Mouse (Mus musculus) heart, embryonic 16.5 days (tissue): ENCODE measurements around the gene Dynlt1c. TPM values are rescaled to one million over a fixed set of nuclear protein-coding genes. Genes with fewer than 3 reads are reported as not detected.
"Not testable (repeated sequence)": the region's sequence is repeated elsewhere in the genome, so short reads cannot be mapped to it uniquely, and the experiment has no call there.

Source experiments
- ATAC-seq: fragments of 200-750 bp; cut with Nextera tagmentation; replicated peaks from 2 replicates; pipeline ENCODE4 v1.8.0; 2017; ENCODE audit warnings: moderate number of reproducible peaks; ENCODE audit not compliant: insufficient read depth, low FRiP score; ENCODE audit errors: extremely low read depth
- H3K27ac ChIP-seq: fragments of 300-500 bp; sonication (generic); 2 replicates; pipeline ENCODE4 v1.5.1; 2014; ENCODE audit warnings: mild to moderate bottlenecking, low read length, control low read depth, moderate library complexity
- H3K27me3 ChIP-seq: fragments of 300-500 bp; sonication (generic); 2 replicates; pipeline ENCODE4 v1.6.1; 2014; ENCODE audit warnings: low read length, mixed read lengths; ENCODE audit not compliant: control insufficient read depth, insufficient read depth
- H3K36me3 ChIP-seq: fragments of 300-500 bp; sonication (generic); 2 replicates; pipeline ENCODE4 v1.6.1; 2014; ENCODE audit not compliant: control insufficient read depth, insufficient read depth
- H3K4me1 ChIP-seq: fragments of 300-500 bp; sonication (generic); 2 replicates; pipeline ENCODE4 v1.6.1; 2014; ENCODE audit warnings: low read length, mixed read lengths; ENCODE audit not compliant: control insufficient read depth, insufficient read depth
- H3K4me2 ChIP-seq: fragments of 300-500 bp; sonication (generic); 2 replicates; pipeline ENCODE4 v1.6.1; 2014; ENCODE audit warnings: low read depth, mild to moderate bottlenecking, control low read depth, low read length
- H3K4me3 ChIP-seq: fragments of 300-500 bp; sonication (generic); 2 replicates; pipeline ENCODE4 v1.5.1; 2014; ENCODE audit warnings: mild to moderate bottlenecking, control low read depth, low read length
- H3K9ac ChIP-seq: fragments of 300-500 bp; sonication (generic); 2 replicates; pipeline ENCODE4 v1.6.1; 2014; ENCODE audit warnings: low read length, control low read depth
- H3K9me3 ChIP-seq: fragments of 300-500 bp; sonication (generic); replicated peaks from 2 replicates; pipeline ENCODE4 v1.6.1; 2016; ENCODE audit warnings: low read length; ENCODE audit not compliant: control insufficient read depth
- WGBS: fragments of 180-500 bp; shearing (Covaris S2); extraction: QIAGEN DNeasy Blood & Tissue Kit; methylation state at CpG from one replicate; pipeline ENCODE4 v1.1.7; 2014; 5-methylcytosine and 5-hydroxymethylcytosine counted together
- polyA plus RNA-seq: library from polyadenylated mRNA; unstranded; fragments of >200 nt; fragmentation: Nextera tagmentation; extraction: Ambion mirVana; gene quantifications from 2 replicates; pipeline ENCODE4 v1.2.1, GENCODE M21; 2015

Gene Dynlt1c
- polyA plus RNA-seq, 1 experiment from 2014 or later = 28.4 TPM

GRCm38 (mm10) chr17:6588672-6589071 is 12.8 kb upstream of the Dynlt1c start:
- not testable (repeated sequence) for H3K27ac ChIP-seq, H3K9me3 ChIP-seq, ATAC-seq, H3K27me3 ChIP-seq, H3K4me3 ChIP-seq, H3K9ac ChIP-seq, H3K36me3 ChIP-seq, H3K4me1 ChIP-seq, H3K4me2 ChIP-seq
- no CpG with 5 or more reads among the region's 6 CpGs for WGBS

- ATAC-seq, H3K9me3 ChIP-seq, H3K27ac ChIP-seq, H3K4me2 ChIP-seq, H3K9ac ChIP-seq, H3K36me3 ChIP-seq, H3K4me3 ChIP-seq, H3K27me3 ChIP-seq, H3K4me1 ChIP-seq: not testable (repeated sequence)
- WGBS = 79% methylated on average over 2 of the region's 3 CpGs
Observed at GRCm38 (mm10) chr17:6592109-6592508, 9.4 kb upstream of the Dynlt1c start.

- not testable (repeated sequence) for H3K36me3 ChIP-seq, H3K4me3 ChIP-seq, H3K4me2 ChIP-seq, H3K9ac ChIP-seq, H3K27ac ChIP-seq, ATAC-seq, H3K27me3 ChIP-seq, H3K9me3 ChIP-seq, H3K4me1 ChIP-seq
- WGBS = 71% methylated on average over 3 of the region's 3 CpGs
Observed at GRCm38 (mm10) chr17:6593896-6594295, 7.6 kb upstream of the Dynlt1c start.

GRCm38 (mm10) chr17:6595776-6596497 is 5.5 kb upstream of the Dynlt1c start:
- H3K36me3 ChIP-seq, H3K27me3 ChIP-seq, H3K27ac ChIP-seq, H3K4me2 ChIP-seq, H3K4me3 ChIP-seq, H3K4me1 ChIP-seq, H3K9me3 ChIP-seq, H3K9ac ChIP-seq: not testable (repeated sequence)
- ATAC-seq = peak; percentile 38; the same call in 1 of the 2 replicates
- 31% methylated on average over 10 of the region's 15 CpGs for WGBS

- H3K4me1 ChIP-seq, H3K4me3 ChIP-seq, H3K27ac ChIP-seq, ATAC-seq, H3K36me3 ChIP-seq, H3K9me3 ChIP-seq, H3K4me2 ChIP-seq, H3K27me3 ChIP-seq, H3K9ac ChIP-seq: not testable (repeated sequence)
- 76% methylated on average over 7 of the region's 7 CpGs for WGBS
Observed at GRCm38 (mm10) chr17:6598356-6598755, 3.1 kb upstream of the Dynlt1c start.

- not testable (repeated sequence) for H3K4me3 ChIP-seq, H3K9me3 ChIP-seq, H3K4me1 ChIP-seq, H3K27me3 ChIP-seq, H3K27ac ChIP-seq, H3K36me3 ChIP-seq, H3K9ac ChIP-seq, ATAC-seq, H3K4me2 ChIP-seq
- 81% methylated on average over 5 of the region's 8 CpGs for whole genome bisulfite sequencing
Observed at GRCm38 (mm10) chr17:6600216-6600911, 1.1 kb upstream of the Dynlt1c start.

- H3K27ac ChIP-seq, H3K9me3 ChIP-seq, H3K36me3 ChIP-seq, H3K9ac ChIP-seq, H3K27me3 ChIP-seq, ATAC-seq, H3K4me1 ChIP-seq: not testable (repeated sequence)
- 2% methylated on average over 3 of the region's 4 CpGs for WGBS
- H3K4me2 ChIP-seq = 0 out of 2 replicates have a peak overlapping the region, but pooled peaks have one; percentile 30
- H3K4me3 ChIP-seq = 0 out of 2 replicates have a peak overlapping the region, but pooled peaks have one; percentile 22
Observed at GRCm38 (mm10) chr17:6602205-6602604, 734 bp downstream of the Dynlt1c start.

GRCm38 (mm10) chr17:6605347-6605746 is 3.9 kb downstream of the Dynlt1c start:
- 56% methylated on average over 1 of the region's 1 CpGs for WGBS
- not testable (repeated sequence) for H3K27ac ChIP-seq, H3K9me3 ChIP-seq, ATAC-seq, H3K27me3 ChIP-seq, H3K4me3 ChIP-seq, H3K36me3 ChIP-seq, H3K4me2 ChIP-seq, H3K9ac ChIP-seq, H3K4me1 ChIP-seq

GRCm38 (mm10) chr17:6613524-6613923 is 12.1 kb downstream of the Dynlt1c start:
- not testable (repeated sequence) for ATAC-seq, H3K36me3 ChIP-seq, H3K4me1 ChIP-seq, H3K4me3 ChIP-seq, H3K4me2 ChIP-seq, H3K27me3 ChIP-seq, H3K9ac ChIP-seq, H3K9me3 ChIP-seq, H3K27ac ChIP-seq
- WGBS = 87% methylated on average over 11 of the region's 14 CpGs
